Mouse (Mus musculus) embryonic fibroblast, embryonic 13.5 days (primary cell): ENCODE results near the gene Calm3. TPM values are rescaled to one million over a fixed set of nuclear protein-coding genes. Genes with fewer than 3 reads are reported as not detected.
"Not testable (repeated sequence)": the region's sequence is repeated elsewhere in the genome, so short reads cannot be mapped to it uniquely, and the experiment has no call there.

Source experiments
- H3K27ac ChIP-seq: 2 replicates; pipeline ENCODE4 v1.5.1; 2012; ENCODE audit warnings: low read length, control low read depth, inconsistent platforms; ENCODE audit not compliant: insufficient read depth
- H3K4me1 ChIP-seq: 2 replicates; pipeline ENCODE4 v1.6.1; 2011; ENCODE audit warnings: low read length; ENCODE audit not compliant: control insufficient read depth, insufficient read depth
- H3K4me3 ChIP-seq: 2 replicates; pipeline ENCODE4 v1.5.1; 2011; ENCODE audit warnings: mild to moderate bottlenecking, control low read depth, low read length; ENCODE audit not compliant: insufficient read depth
- CTCF ChIP-seq: IDR thresholded peaks from 2 replicates; pipeline ENCODE4 v1.5.1; 2011; ENCODE audit warnings: mild to moderate bottlenecking, control low read depth, low read length, moderate library complexity, borderline replicate concordance; ENCODE audit not compliant: insufficient read depth
- POLR2A ChIP-seq: IDR thresholded peaks from 2 replicates; pipeline ENCODE4 v1.6.1; 2011; ENCODE audit warnings: low read depth, mild to moderate bottlenecking, control low read depth, low read length, moderate library complexity
- polyA plus RNA-seq: library from polyadenylated mRNA; stranded (reverse); fragments of >200 nt; gene quantifications from 2 replicates; pipeline ENCODE4 v1.2.4, GENCODE M21; 2011; ENCODE audit warnings: low read depth; ENCODE audit not compliant: missing spikeins, insufficient read length

Gene Calm3
- 520 and 588 TPM in 2 replicates for polyA plus RNA-seq

DNA sequence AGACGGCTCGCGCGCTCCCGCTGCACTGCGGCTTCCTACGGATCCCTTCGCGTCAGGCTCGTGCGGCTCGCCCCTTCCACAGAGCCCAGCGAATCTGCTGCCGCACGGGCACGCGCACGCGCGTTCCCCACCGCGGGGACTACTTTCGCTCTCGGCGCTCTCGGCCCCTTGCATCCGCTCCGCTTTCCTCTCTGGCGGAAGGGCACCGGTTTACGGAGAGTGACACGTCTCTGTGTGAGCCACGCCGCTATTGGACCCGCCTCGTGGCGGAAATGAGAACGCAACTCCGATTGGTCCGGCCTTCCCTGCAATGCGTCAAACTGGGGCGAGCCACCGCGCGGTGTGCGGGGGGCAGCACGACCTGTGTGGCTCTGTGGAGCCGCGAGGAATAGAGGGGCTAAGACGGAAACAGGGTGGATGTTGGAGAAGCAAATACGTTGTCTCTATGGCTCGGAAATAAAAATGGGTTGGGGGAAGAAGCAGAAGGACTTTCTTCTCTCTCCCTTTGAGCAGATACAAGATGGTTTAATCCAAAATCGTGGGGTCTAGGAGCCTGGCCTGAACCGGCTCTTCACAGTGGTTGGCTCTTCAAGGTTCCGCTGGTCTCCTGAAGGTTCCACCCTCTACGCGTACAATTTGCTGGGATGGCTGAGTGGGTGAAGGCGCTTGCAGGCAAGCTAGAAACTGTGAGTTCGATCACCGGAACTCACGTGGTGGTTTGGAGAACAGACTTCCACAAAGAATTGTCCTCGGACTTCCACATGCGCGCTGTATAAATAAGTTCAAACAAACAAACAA lies at the start of gene Calm3:
Gene Calm3 (minus strand): TSS at position 78 of the 798 bp plus-strand sequence.
- Histone ChIP-seq H3K4me3 (peak within 1 kb of the TSS; percentile 100), H3K4me1 (peaks cover 11% of the 10 kb centered on the region; the same call in 1 of the 2 replicates), H3K27ac (peak within 1 kb of the TSS; percentile 90)
- TF ChIP-seq CTCF, result no peak
- peak; percentile 81 for TF ChIP-seq POLR2A

DNA sequence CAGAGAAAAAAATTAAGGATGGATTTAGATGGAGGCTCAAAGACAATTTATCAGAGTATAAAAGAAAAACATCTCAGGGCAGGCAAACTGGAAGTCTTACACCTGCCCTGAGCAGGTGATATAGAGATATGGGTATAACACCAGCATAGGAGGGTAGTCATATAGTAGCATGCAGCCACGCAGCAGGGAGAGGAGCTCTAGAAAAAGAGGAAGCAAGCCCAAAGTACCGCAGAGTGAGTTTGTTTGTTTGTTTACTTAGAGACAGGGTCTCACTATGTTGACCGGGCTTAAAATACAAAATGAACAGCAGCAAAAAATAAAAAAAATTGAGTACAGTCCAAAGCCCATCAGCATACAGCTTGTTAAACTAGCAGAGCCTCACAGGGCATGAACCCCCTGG lies 47.2 kb upstream of the Calm3 start:
- H3K4me1 ChIP-seq, result no peaks in the 10 kb centered on the region
- no peak overlapping the region for H3K4me3 ChIP-seq
- no peak overlapping the region for H3K27ac ChIP-seq
- TF ChIP-seq CTCF (no peak), POLR2A (no peak)

DNA sequence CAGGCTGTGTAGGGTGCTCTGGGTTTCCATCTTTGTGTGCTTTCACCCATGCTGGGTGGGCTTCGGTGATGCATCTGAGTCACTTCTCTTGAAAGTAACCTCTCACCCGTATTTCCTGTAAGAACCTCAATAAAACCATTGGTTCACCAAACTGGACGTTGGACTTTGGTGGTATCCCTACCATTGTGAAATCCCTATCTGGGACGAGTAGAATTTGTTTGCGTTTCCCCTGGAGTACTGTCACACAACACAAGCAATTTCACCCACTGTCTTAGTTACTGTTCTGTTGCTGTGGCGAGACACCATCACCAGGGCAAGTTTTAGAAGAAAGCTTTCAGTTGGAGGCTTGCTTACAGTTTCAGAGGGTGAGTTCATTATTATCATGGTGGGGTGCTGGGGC lies 44.5 kb upstream of the Calm3 start:
- Histone ChIP-seq H3K27ac (no peak overlapping the region), H3K4me1 (no peaks in the 10 kb centered on the region), H3K4me3 (no peak overlapping the region)
- TF ChIP-seq POLR2A (no peak), CTCF (no peak)

DNA sequence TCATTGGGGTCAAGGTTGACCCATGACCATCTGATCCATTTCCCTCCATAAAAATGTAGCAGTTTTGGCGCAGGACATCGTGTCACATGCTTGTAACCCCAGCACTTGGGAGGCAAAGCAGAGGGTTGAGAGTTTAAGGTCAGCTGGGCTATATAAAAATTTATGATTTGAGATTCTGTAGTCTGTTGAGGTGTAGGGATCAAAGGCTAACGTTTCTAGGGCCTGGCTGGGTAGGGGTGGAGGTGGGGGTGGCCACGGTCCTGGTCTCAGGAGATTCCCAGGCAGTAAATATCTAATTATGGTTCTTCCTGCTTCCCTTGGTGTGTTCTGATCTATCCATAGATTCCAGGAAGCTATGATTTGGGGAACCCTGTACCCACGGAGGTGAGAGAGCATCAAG lies 37.8 kb upstream of the Calm3 start:
- no peak for TF ChIP-seq POLR2A
- no peak overlapping the region for H3K4me3 ChIP-seq
- no peak overlapping the region for H3K27ac ChIP-seq
- H3K4me1 ChIP-seq, result no peaks in the 10 kb centered on the region

DNA sequence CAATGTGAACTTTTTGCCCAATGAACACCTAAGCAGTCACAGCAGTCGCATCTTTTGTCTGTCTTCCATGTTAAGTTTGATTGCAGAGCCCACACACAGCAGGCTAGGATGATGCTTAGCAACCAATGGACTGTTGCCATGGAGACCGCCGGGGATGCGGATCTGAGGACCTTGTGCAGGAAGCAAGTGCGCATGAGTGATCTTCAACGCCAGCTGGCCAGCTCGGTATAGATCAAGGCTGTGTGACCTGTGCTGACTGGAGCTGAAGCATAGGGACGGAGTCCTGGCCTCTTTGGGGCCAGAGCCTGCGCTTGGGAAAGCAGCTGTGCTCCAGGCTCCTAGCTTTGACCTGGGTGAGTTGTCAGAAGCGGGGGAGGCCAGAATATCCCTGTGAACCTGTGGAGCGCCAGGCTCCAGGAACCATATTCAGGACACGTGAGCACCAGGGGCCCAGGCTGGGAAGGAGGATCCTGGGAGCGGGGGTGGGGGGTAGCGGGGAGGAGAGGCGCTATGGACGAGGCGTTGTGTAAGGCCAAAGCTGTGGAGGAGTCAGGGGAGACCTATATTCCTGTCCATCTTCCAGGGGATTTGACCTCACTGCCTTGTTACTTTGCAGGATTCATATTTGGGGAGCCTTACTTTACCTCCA lies 35.7 kb upstream of the Calm3 start, which contains the start of gene Pnmal1:
Gene Pnmal1 (plus strand): TSS at position 141 of the 649 bp plus-strand sequence.
- no peak within 1 kb of the TSS for H3K4me3 ChIP-seq
- no peaks in the 10 kb centered on the region for H3K4me1 ChIP-seq

GRCm38 (mm10) chr7:16956410-16957265 lies 32.7 kb upstream of the Calm3 start:
- H3K27ac ChIP-seq, result no peak overlapping the region
- H3K4me1 ChIP-seq, result no peaks in the 10 kb centered on the region
- H3K4me3 ChIP-seq, result no peak overlapping the region
- TF ChIP-seq CTCF, result no peak
- TF ChIP-seq POLR2A, result no peak

More for the DNA sequence above, 35.7 kb upstream of the Calm3 start, which contains the start of gene Pnmal1:
- no peak within 1 kb of the TSS for H3K27ac ChIP-seq
- TF ChIP-seq CTCF, result no peak
- TF ChIP-seq POLR2A, result no peak

DNA sequence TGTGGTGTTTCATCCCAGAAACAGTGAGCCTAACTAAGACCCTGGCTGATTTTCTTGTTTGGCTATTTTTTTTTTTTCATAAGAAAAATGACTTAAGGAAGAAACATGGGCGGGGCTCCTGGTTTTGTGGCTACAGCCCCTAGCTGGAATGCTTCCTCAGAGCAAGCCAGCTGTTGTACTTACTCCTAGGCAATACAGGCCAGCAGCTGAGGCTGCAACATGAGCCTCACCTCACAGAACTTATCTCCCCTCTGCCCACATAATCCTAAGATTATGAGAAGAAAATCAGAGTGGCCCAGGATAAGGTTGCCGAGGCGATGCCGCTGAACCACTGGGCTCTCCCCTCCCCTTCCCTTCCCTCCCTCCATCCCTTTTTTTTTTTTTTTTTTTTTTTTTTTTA lies 31.8 kb upstream of the Calm3 start:
- no peak overlapping the region for H3K4me3 ChIP-seq
- no peak for TF ChIP-seq POLR2A

GRCm38 (mm10) chr7:16953776-16954175 lies 29.9 kb upstream of the Calm3 start:
- not testable (repeated sequence) for H3K4me1 ChIP-seq, H3K4me3 ChIP-seq, H3K27ac ChIP-seq

More for the DNA sequence above, 31.8 kb upstream of the Calm3 start:
- Histone ChIP-seq H3K27ac (no peak overlapping the region), H3K4me1 (no peaks in the 10 kb centered on the region)

GRCm38 (mm10) chr7:16950861-16951635 lies 27.1 kb upstream of the Calm3 start:
- no peak overlapping the region for H3K27ac ChIP-seq
- TF ChIP-seq CTCF, result peak; percentile 83
- no peak for TF ChIP-seq POLR2A
- no peak overlapping the region for H3K4me3 ChIP-seq
- no peaks in the 10 kb centered on the region; the same call in 1 of the 2 replicates for H3K4me1 ChIP-seq
